Mouse (Mus musculus): Measurements from ENCODE around the gene Pde2a.

Pde2a gene

GRCm38 (mm10) chr7:101410267-101410936 lies 11.1 kb upstream of the Pde2a start, which contains the start of gene Gm45837:
Gm45837 (plus strand) TSS chr7:101410886.
- DNase-seq: no peak

GRCm38 (mm10) chr7:101412796-101413195 lies 8.7 kb upstream of the Pde2a start:
- peak; percentile 78 to 81 for DNase-seq

- DNase-seq: no peak
Measured at GRCm38 (mm10) chr7:101414209-101414608, 7.3 kb upstream of the Pde2a start.

GRCm38 (mm10) chr7:101414661-101415511 lies 6.6 kb upstream of the Pde2a start:
- no peak for DNase-seq

GRCm38 (mm10) chr7:101415512-101416100 lies 5.9 kb upstream of the Pde2a start:
- DNase-seq: no peak

- DNase-seq: no peak
Measured at GRCm38 (mm10) chr7:101416391-101416790, 5.1 kb upstream of the Pde2a start.

- DNase-seq: no peak
Measured at GRCm38 (mm10) chr7:101419013-101419770, 2.3 kb upstream of the Pde2a start.

- no peak for DNase-seq
Measured at GRCm38 (mm10) chr7:101422069-101422468, 578 bp downstream of the Pde2a start.

- DNase-seq: no peak
Measured at GRCm38 (mm10) chr7:101422646-101423045, 1.2 kb downstream of the Pde2a start.

GRCm38 (mm10) chr7:101423970-101424369 lies 2.5 kb downstream of the Pde2a start:
- no peak for DNase-seq

- DNase-seq: no peak
Measured at GRCm38 (mm10) chr7:101426692-101427091, 5.2 kb downstream of the Pde2a start.

GRCm38 (mm10) chr7:101427736-101428135 lies 6.2 kb downstream of the Pde2a start:
- peak in 1 of 2 experiments; percentile 23 for DNase-seq

GRCm38 (mm10) chr7:101435038-101435437 lies 13.5 kb downstream of the Pde2a start:
- DNase-seq: no peak

- DNase-seq: no peak
Measured at GRCm38 (mm10) chr7:101437876-101438275, 16.4 kb downstream of the Pde2a start.

- no peak for DNase-seq
Measured at GRCm38 (mm10) chr7:101443093-101443492, 21.6 kb downstream of the Pde2a start.

GRCm38 (mm10) chr7:101444211-101444610 lies 22.7 kb downstream of the Pde2a start:
- no peak for DNase-seq

- no peak for DNase-seq
Measured at GRCm38 (mm10) chr7:101449855-101450254, 28.4 kb downstream of the Pde2a start.

- peak; percentile 82 to 87 for DNase-seq
Measured at GRCm38 (mm10) chr7:101450422-101451401, 29.2 kb downstream of the Pde2a start.

GRCm38 (mm10) chr7:101452669-101453068 lies 31.2 kb downstream of the Pde2a start:
- no peak for DNase-seq

- DNase-seq: no peak
Measured at GRCm38 (mm10) chr7:101453296-101453695, 31.8 kb downstream of the Pde2a start.

GRCm38 (mm10) chr7:101453725-101454124 lies 32.2 kb downstream of the Pde2a start:
- DNase-seq: no peak

- no peak for DNase-seq
Measured at GRCm38 (mm10) chr7:101454479-101454878, 33.0 kb downstream of the Pde2a start.
